Mouse (Mus musculus): Measurements from ENCODE around the gene Tubb5.
A peak's percentile ranks its signal among the peaks of the same experiment; 100 is the strongest.

The Tubb5 gene

GRCm38 (mm10) chr17:35838122-35838544 lies at the start of gene Tubb5:
Tubb5 (minus strand) TSS chr17:35838306.
- DNase-seq = peak; percentile 97 to 98

GRCm38 (mm10) chr17:35887725-35888124 lies 49.6 kb upstream of the Tubb5 start:
- DNase-seq = no peak

- no peak for DNase-seq
Observed at GRCm38 (mm10) chr17:35883777-35884176, 45.7 kb upstream of the Tubb5 start.

GRCm38 (mm10) chr17:35882924-35883323 lies 44.8 kb upstream of the Tubb5 start:
- DNase-seq = no peak

- DNase-seq = peak; percentile 98 to 99
Observed at GRCm38 (mm10) chr17:35879245-35880057, 41.3 kb upstream of the Tubb5 start, which contains the start of gene Dhx16. Dhx16 (plus strand) TSS chr17:35879819.

GRCm38 (mm10) chr17:35874721-35875120 lies 36.6 kb upstream of the Tubb5 start:
- peak in 1 of 2 experiments; percentile 26 for DNase-seq

- DNase-seq = peak; percentile 95 to 96
Observed at GRCm38 (mm10) chr17:35873774-35874519, 35.8 kb upstream of the Tubb5 start.

- DNase-seq = peak; percentile 55 to 72
Observed at GRCm38 (mm10) chr17:35870884-35871696, 33.0 kb upstream of the Tubb5 start.

- peak; percentile 35 to 40 for DNase-seq
Observed at GRCm38 (mm10) chr17:35870151-35870883, 32.2 kb upstream of the Tubb5 start.

- DNase-seq = peak; percentile 47 to 49
Observed at GRCm38 (mm10) chr17:35869346-35870067, 31.4 kb upstream of the Tubb5 start.

- DNase-seq = no peak
Observed at GRCm38 (mm10) chr17:35868961-35869345, 30.8 kb upstream of the Tubb5 start.

GRCm38 (mm10) chr17:35868165-35868820 lies 30.2 kb upstream of the Tubb5 start:
- DNase-seq = peak; percentile 38 to 39

GRCm38 (mm10) chr17:35866911-35867890 lies 29.1 kb upstream of the Tubb5 start:
- peak; percentile 65 to 67 for DNase-seq

GRCm38 (mm10) chr17:35866281-35866831 lies 28.2 kb upstream of the Tubb5 start:
- DNase-seq = peak; percentile 72 to 80

GRCm38 (mm10) chr17:35865481-35866280 lies 27.6 kb upstream of the Tubb5 start, which contains the start of gene Ppp1r18:
Ppp1r18 (plus strand) TSS chr17:35865593.
- DNase-seq = peak; percentile 85 to 92

GRCm38 (mm10) chr17:35864832-35865353 lies 26.8 kb upstream of the Tubb5 start:
- no peak for DNase-seq

GRCm38 (mm10) chr17:35861198-35861857 lies 23.2 kb upstream of the Tubb5 start, which contains the start of gene Nrm:
Nrm (plus strand) TSS chr17:35861318.
- DNase-seq = peak; percentile 93 to 95
